Mouse (Mus musculus): Measurements from ENCODE around the gene Crebbp.
A peak's percentile ranks its signal among the peaks of the same experiment; 100 is the strongest.
"Not testable (repeated sequence)": the region's sequence is repeated elsewhere in the genome, so short reads cannot be mapped to it uniquely, and the experiment has no call there.

Gene Crebbp

GRCm38 (mm10) chr16:4160246-4160897 is 53.4 kb downstream of the Crebbp start:
- DNase-seq (ENCODE audit: low spot score in 2 of 2): peak; percentile 47 to 77

GRCm38 (mm10) chr16:4153121-4153520 is 60.7 kb downstream of the Crebbp start:
- no peak for DNase-seq (ENCODE audit: low spot score in 2 of 2)

DNA sequence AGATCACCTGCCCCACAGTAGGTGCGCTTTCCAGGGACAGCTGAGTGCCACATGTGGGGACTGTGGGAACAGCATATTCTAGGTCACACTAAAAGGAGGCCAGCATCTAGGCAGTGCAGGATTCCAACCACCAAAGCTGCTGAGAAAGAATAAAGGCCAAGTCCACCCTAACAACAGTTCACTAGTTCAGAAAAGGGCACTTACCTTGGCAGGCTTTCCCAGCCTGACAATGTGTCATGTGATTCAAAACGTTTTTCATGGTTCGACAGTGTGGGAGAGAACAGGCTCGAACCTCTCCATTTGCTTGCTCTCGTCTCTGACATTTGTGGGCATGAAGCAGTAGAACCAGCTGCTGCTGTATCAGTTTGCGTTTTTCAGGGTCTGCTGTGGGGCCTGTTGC is 75.3 kb downstream of the Crebbp start:
- DNase-seq (ENCODE audit: low spot score in 2 of 2): no peak

DNA sequence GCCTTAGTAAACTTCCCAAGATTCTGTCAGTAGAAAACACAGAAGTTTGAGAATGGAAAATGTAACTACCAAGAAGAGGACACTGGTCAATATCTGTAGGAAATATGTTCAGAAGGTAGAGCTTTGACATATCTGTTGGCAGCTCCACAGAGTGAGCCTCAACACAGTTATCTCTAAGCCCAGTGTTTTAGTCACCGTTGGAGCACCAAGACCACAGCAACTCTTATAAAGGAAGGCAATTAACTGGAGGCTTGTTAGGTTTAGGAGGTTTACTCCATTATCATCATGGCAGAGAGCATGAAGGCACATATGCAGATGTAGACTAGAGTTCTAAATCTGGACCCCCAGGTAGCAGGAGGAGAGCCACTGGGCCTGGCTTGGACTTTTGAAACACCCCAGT is 80.0 kb downstream of the Crebbp start:
- DNase-seq (ENCODE audit: low spot score in 2 of 2): no peak

DNA sequence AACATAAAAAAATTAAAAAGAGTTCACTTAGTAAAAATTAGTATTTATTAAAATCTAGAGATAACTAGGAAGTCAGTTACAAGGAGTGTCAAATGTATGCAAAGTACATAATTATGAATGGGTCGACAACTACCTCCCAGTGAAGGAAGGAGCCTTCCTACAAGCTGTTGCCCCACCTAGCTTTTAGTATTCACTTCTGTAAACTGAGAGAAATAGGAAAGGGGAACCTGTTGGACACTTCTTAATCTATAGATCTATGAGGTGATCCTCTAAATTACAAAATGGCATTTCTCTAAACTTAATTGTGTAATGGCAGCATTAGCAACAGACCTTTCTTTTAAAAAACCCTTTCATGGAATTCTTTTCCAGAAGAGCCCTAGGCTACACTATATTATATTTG is 84.9 kb downstream of the Crebbp start:
- no peak for DNase-seq (ENCODE audit: low spot score in 2 of 2)

GRCm38 (mm10) chr16:4117072-4117471 is 96.7 kb downstream of the Crebbp start:
- DNase-seq (ENCODE audit: low spot score in 2 of 2): no peak

GRCm38 (mm10) chr16:4100374-4100773 is 113.4 kb downstream of the Crebbp start:
- DNase-seq (ENCODE audit: low spot score in 2 of 2): no peak

- no peak for DNase-seq (ENCODE audit: low spot score in 2 of 2)
Observed at GRCm38 (mm10) chr16:4097521-4097920, 116.3 kb downstream of the Crebbp start.

GRCm38 (mm10) chr16:4096898-4097297 is 116.9 kb downstream of the Crebbp start:
- no peak for DNase-seq (ENCODE audit: low spot score in 2 of 2)

- no peak for DNase-seq (ENCODE audit: low spot score in 2 of 2)
Observed at GRCm38 (mm10) chr16:4096141-4096540, 117.7 kb downstream of the Crebbp start.

- no peak for DNase-seq (ENCODE audit: low spot score in 2 of 2)
Observed at GRCm38 (mm10) chr16:4087214-4087913, 126.4 kb downstream of the Crebbp start.

DNA sequence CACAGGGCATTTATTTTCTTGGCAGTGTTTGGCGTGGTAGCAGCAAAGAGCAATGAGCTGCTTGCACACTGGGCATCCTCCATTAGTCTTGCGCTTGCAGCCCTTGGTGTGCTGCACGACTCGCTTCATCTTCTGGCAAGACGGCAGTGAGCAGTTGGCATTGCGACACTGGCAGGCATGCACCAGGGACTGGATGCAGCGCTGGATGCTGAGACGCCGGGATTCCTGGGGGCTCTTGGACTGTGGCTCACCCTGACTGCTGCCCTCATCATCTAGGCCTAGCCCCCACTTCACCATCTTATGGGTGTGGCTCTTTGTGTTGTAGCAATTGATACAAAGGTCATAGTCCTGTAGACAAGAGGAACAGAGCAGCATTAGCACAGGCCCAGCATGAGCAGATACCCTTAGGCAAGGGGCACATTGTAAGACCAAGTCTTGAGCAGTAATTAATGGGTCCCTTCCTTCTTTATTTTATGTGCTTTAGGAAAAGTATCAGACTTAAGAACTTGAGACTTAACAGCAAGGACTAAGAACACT is 127.9 kb downstream of the Crebbp start:
- DNase-seq (ENCODE audit: low spot score in 2 of 2): no peak

- DNase-seq (ENCODE audit: low spot score in 2 of 2): no peak
Observed at GRCm38 (mm10) chr16:4085051-4085450, 128.7 kb downstream of the Crebbp start.

DNA sequence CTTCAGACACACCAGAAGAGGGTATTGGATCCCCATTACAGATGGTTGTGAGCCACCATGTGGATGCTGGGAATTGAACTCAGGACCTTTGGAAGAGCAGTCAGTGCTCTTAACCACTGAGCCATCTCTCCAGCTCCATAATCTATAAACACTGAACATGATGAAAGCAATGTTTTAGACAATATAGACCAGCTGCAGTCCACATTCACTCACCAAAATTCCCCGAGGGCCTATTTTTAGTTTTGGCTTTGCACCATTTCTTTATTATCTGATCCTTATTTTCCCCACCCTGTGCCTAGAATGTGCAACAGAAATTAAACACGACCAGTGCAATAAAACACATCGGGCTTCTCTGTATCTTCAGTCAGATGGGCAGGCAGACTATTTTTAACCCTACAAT is 133.4 kb downstream of the Crebbp start:
- DNase-seq (ENCODE audit: low spot score in 2 of 2): not testable (repeated sequence)

DNA sequence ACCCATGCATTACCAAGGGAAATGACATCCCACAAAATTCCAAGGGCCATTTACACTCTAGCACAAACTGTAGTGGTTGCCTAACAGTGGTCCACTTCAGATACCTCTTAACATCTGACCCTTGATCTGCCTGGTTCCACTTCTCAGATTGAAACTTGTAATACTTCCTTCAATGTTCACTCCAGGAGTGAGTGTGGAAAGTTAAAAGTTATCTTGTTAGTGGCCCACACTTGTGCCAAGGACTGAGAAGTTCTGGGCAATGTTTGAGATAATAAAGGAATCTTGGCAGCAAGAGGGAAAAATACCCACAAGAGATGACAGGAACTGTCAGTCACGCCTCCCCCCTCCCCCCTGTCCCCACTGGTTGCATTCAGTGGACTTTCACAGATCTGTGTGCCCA is 134.1 kb downstream of the Crebbp start:
- DNase-seq (ENCODE audit: low spot score in 2 of 2): peak; percentile 25 to 27

GRCm38 (mm10) chr16:4078302-4078701 is 135.5 kb downstream of the Crebbp start:
- DNase-seq (ENCODE audit: low spot score in 2 of 2): not testable (repeated sequence)

DNA sequence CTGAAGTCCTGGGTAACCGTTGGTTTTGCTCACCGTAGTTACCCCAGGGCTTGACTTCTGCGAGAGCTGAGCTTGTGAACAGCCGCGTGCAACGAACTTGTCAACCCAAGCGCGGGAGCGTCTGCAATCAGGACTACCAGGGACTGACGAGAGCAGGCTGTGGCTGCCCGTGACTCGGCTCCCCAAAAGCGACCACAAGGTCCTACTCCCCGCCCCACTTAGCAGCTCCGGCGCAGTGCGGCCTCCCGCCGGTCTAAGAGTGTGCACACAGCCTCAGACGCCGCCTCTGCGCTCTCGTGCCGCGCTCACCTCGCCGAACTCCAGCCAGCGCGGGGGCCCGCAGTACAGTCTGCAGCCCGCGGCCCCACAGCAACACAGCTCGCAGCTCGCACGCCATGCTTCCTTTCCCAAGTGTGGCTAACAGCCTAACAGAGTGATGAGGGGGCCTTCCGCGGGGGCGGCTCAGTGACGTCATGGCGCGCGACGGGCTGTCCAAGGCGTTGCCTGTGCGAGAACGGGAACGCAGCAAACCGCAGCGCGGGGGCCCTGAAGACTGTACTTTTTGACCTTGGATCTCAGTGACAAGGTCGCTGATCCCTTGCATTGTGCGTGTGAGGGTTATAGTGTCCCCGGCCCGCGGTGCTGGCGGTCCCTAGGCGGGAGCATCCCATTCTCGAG is 136.3 kb downstream of the Crebbp start, which contains the start of gene Trap1:
Gene Trap1 (minus strand): TSS at position 444 of the 678 bp plus-strand sequence.
- DNase-seq (ENCODE audit: low spot score in 2 of 2): peak; percentile 89 to 93

DNA sequence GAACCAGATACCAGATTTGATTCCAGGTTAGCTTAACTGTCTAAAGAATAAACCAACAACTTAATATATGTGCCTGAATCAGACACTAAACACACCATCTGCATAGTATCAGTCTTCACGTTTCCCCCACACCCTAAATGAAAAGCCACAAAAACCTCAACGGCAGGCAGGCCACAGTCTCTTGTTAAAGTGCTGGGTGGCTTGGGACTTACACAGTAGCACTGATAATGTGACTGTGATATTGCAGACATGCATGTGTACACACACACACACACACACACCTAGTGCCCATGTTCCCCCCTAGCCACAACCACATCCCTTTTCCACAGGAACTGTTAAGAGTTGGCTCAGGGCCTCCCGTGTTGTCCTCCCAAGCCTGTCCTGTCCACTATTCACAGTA is 139.0 kb downstream of the Crebbp start:
- no peak for DNase-seq (ENCODE audit: low spot score in 2 of 2)

DNA sequence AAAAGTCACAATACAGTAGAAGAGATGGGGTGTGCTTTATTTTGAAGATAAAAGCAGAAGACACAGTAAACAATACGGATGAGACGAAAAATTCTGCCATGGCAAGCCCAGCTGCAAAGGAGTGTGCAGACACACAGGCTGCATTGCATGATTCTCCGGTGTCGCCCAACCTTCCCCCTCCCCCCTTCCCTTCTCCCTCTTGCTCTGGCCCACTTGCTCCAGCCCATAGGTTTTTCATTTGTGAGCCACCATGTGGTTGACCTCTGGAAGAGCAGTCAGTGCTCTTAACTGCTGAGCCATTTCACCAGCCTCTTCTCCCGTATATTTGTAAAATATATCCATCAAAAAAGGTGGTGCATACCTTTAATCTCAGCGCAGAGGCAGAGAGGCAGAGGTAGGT is 139.5 kb downstream of the Crebbp start:
- DNase-seq (ENCODE audit: low spot score in 2 of 2): no peak

- peak in 1 of 2 experiments; percentile 43 for DNase-seq (ENCODE audit: low spot score in 2 of 2)
Observed at GRCm38 (mm10) chr16:4068588-4068987, 145.2 kb downstream of the Crebbp start.

GRCm38 (mm10) chr16:4064945-4065344 is 148.9 kb downstream of the Crebbp start:
- no peak for DNase-seq (ENCODE audit: low spot score in 2 of 2)

DNA sequence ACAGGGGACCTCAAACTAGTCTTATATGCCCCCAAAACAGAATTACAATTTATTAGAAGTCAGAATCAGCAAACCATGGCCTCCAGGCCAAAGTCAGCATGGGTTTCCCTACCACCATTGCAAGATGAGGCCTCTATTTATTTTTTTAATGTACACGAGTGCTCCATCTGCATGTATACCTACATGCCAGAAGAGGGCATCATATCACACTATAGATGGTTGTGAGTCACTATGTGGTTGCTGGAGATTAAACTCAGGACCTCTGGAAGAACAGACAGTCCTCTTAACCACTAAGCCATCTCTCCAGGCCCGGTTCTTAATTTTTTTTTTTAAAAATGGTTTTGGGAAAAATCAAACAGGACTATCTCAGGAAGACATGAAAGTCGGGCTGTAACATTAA is 160.0 kb downstream of the Crebbp start:
- DNase-seq (ENCODE audit: low spot score in 2 of 2): no peak

DNA sequence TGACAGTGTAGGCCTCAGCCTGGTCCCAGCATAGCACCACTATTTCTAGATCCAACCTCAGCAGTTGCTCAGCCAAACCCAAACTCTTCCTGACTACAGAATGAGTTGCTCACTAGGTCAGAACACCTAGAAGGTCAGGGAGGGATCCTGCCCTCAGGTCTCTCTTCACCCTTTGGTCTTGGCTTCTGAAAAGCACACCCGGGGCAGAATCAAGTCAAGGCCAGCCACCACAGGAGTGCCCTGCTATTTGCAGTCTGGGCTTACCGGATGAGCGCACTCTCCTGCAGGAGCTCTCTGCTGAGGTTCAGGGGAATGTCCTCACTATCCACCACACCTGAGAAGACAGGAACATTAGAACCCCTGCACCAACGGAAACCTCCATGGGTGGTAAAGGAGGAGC is 161.2 kb downstream of the Crebbp start:
- no peak for DNase-seq (ENCODE audit: low spot score in 2 of 2)
